Mouse (Mus musculus) embryonic fibroblast, embryonic 13.5 days (primary cell): ENCODE results near the gene Slc6a1.

Source experiments
- CTCF ChIP-seq: IDR thresholded peaks from 2 replicates; pipeline ENCODE4 v1.5.1; 2011; ENCODE audit warnings: mild to moderate bottlenecking, control low read depth, low read length, moderate library complexity, borderline replicate concordance; ENCODE audit not compliant: insufficient read depth
- POLR2A ChIP-seq: IDR thresholded peaks from 2 replicates; pipeline ENCODE4 v1.6.1; 2011; ENCODE audit warnings: low read depth, mild to moderate bottlenecking, control low read depth, low read length, moderate library complexity

GRCm38 (mm10) chr6:114264010-114264409 lies 18.4 kb upstream of the Slc6a1 start:
- TF ChIP-seq POLR2A (no peak), CTCF (no peak)
